19 mouse cellular contexts compared by ENCODE assay signal in genomic region chr7:71214500-71215055, GRCm38 (mm10).
A peak's percentile ranks its signal among the peaks of the same experiment; 100 is the strongest.
DNase-seq lines count a peak whose midpoint lies in the region; ATAC-seq and TF ChIP-seq lines count a peak whose summit lies in the region.
"Had no signal": no experiment of that assay in that cellular context is flagged by ENCODE, and none has a peak within 500 bp of the region (broad histone marks: within the 10 kb centered on the region; RNA-seq: fewer than 3 reads in every experiment).

No protein-coding gene starts in this region.

- no peaks in the 10 kb centered on the region for H3K9me3 ChIP-seq in midbrain, postnatal 0 days (ENCODE audit: low read length)
- H3K9me3 ChIP-seq: forebrain, embryonic 15.5 days; heart, embryonic 12.5 days; hindbrain, embryonic 15.5 days had no signal

- WGBS in midbrain, postnatal 0 days = 82% methylated on average over 13 of the region's 13 CpGs

- H3K4me2 ChIP-seq in midbrain, postnatal 0 days (ENCODE audit: low read depth, low read length, poor library complexity, severe bottlenecking) = no peak overlapping the region
- H3K4me2 ChIP-seq: forebrain, embryonic 15.5 days; heart, embryonic 12.5 days; hindbrain, embryonic 15.5 days had no signal

- no peaks in the 10 kb centered on the region for H3K27me3 ChIP-seq in midbrain, postnatal 0 days (ENCODE audit: insufficient read depth, low read length)
- H3K27me3 ChIP-seq: forebrain, embryonic 15.5 days; heart, embryonic 12.5 days; hindbrain, embryonic 15.5 days had no signal

- no peak for TF ChIP-seq POLR2A in cortical plate, adult 2 months (IDR thresholded peaks at IDR 0.05; ENCODE audit: extremely low read depth, insufficient read depth, low read length)

- no peak overlapping the region for H3K4me3 ChIP-seq in cortical plate, adult 2 months (ENCODE audit: insufficient read depth, low read length)
- no peak overlapping the region for H3K4me3 ChIP-seq in midbrain, postnatal 0 days (ENCODE audit: low read depth, low read length)
- H3K4me3 ChIP-seq: forebrain, embryonic 15.5 days; heart, embryonic 12.5 days; hindbrain, embryonic 15.5 days; left cerebral cortex, adult 2 months had no signal

- DNase-seq in kidney, adult 11 months = peak; percentile 44
- no peak for DNase-seq in kidney, adult 18-20 months
- DNase-seq in kidney, adult 9 months = peak; percentile 55
- peak; percentile 32 to 53 for DNase-seq in kidney, postnatal 25 days
- no peak for DNase-seq in spleen, postnatal 4 days (ENCODE audit: low spot score in 2 of 2)
- DNase-seq in midbrain, postnatal 0 days (ENCODE audit: low spot score) = no peak
- DNase-seq: adrenal gland, adult 8-10 months; cerebellum, postnatal 10 days; embryo, embryonic 11 days; layer of hippocampus, adult 9-11 months; left cerebral cortex, postnatal 4 days; liver; thymus, postnatal 36 days had no signal

- H3K27ac ChIP-seq in cortical plate, adult 2 months (ENCODE audit: insufficient read depth, low read length) = peak overlapping the region; percentile 46; the same call in 1 of the 2 replicates
- no peak overlapping the region for H3K27ac ChIP-seq in midbrain, postnatal 0 days (ENCODE audit: low read depth, low read length)
- H3K27ac ChIP-seq: forebrain, embryonic 15.5 days; hindbrain, embryonic 15.5 days; left cerebral cortex, adult 2 months had no signal

- H3K9ac ChIP-seq in midbrain, postnatal 0 days (replicated peaks; ENCODE audit: low read length, poor library complexity, severe bottlenecking) = no peak overlapping the region
- H3K9ac ChIP-seq: forebrain, embryonic 15.5 days; heart, embryonic 12.5 days; hindbrain, embryonic 15.5 days had no signal

- ATAC-seq in midbrain, postnatal 0 days (ENCODE audit: low FRiP score) = no peak
- ATAC-seq in megakaryocyte progenitor cell, adult 5-6 weeks (replicated peaks; ENCODE audit: poor library complexity) = no peak
- ATAC-seq: forebrain, embryonic 15.5 days had no signal

- no peaks in the 10 kb centered on the region for H3K4me1 ChIP-seq in cortical plate, adult 2 months (ENCODE audit: control insufficient read depth, insufficient read depth, low read length)
- no peaks in the 10 kb centered on the region for H3K4me1 ChIP-seq in midbrain, postnatal 0 days (ENCODE audit: insufficient read depth, low read length)
- H3K4me1 ChIP-seq: forebrain, embryonic 15.5 days; heart, embryonic 12.5 days; hindbrain, embryonic 15.5 days had no signal

- H3K36me3 ChIP-seq in midbrain, postnatal 0 days (ENCODE audit: insufficient read depth, low read length) = no peaks in the 10 kb centered on the region
- H3K36me3 ChIP-seq: forebrain, embryonic 15.5 days; heart, embryonic 12.5 days; hindbrain, embryonic 15.5 days had no signal

- TF ChIP-seq CTCF in cortical plate, adult 2 months (IDR thresholded peaks at IDR 0.05; ENCODE audit: extremely low read depth, insufficient read depth, low read length) = no peak
- TF ChIP-seq CTCF in midbrain, postnatal 0 days (IDR thresholded peaks at IDR 0.05) = no peak

Comparison
In these comparisons a context has a peak if more than half of its experiments do, and no peak if none do; other contexts are left out.
1. DNase-seq: peak in kidney, adult 11 months (single experiment), kidney, adult 9 months (single experiment) and kidney, postnatal 25 days (2 of 2); none in kidney, adult 18-20 months (single experiment), spleen, postnatal 4 days (0 of 2) and midbrain, postnatal 0 days (single experiment).